Mouse (Mus musculus) macrophage (primary cell): Measurements from ENCODE around the gene Frs3. TPM values are rescaled to one million over a fixed set of nuclear protein-coding genes. Genes with fewer than 3 reads are reported as not detected.

Experiments
- H3K27ac ChIP-seq: fragments of 350-480 bp; formaldehyde crosslinking; 2 replicates; pipeline ENCODE4 v1.9.0; 2021
- H3K36me3 ChIP-seq: fragments of 350-480 bp; formaldehyde crosslinking; 2 replicates; pipeline ENCODE4 v1.9.0; 2021; ENCODE audit errors: inconsistent target
- H3K4me3 ChIP-seq: fragments of 350-480 bp; formaldehyde crosslinking; 2 replicates; pipeline ENCODE4 v1.9.0; 2021; ENCODE audit errors: inconsistent target
- H3K79me2 ChIP-seq: fragments of 350-480 bp; formaldehyde crosslinking; 2 replicates; pipeline ENCODE4 v1.9.0; 2021; ENCODE audit errors: inconsistent target
- WGBS: methylation state at CpG from one replicate; pipeline ENCODE4 v1.1.7; 2026; ENCODE audit warnings: inconsistent platforms; ENCODE audit not compliant: missing documents; 5-methylcytosine and 5-hydroxymethylcytosine counted together
- polyA plus RNA-seq: library from polyadenylated mRNA; stranded (reverse); fragments of 250-400 nt; gene quantifications from 3 replicates; pipeline ENCODE4 v1.2.4, GENCODE M21; 2018; ENCODE audit warnings: inconsistent platforms

The Frs3 gene
- polyA plus RNA-seq, 1 experiment from 2014 or later: 0.65 TPM

DNA sequence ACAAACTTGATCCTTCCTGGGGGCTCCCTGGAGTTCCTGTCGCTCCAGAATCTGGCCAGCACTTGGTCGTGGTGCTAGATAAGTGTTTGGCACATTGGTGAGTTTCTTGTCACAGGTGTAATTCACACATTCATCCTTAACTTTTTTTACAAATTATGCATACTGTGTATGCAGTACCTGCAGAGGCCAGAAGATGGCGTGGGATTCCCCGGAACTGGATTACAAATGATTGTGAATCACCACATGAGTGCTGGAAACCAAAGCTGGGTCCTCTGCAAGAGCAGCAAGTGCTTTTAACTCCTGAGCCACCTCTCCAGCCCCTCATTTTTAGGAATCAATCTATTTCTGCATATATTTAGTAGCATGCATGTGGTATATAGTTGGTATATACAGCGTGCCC, 63.0 kb downstream of the Frs3 start:
- Histone ChIP-seq H3K79me2 (peaks cover 95% of the 10 kb centered on the region), H3K27ac (no peak overlapping the region), H3K4me3 (no peak overlapping the region)

GRCm38 (mm10) chr17:47753130-47753775, 64.4 kb downstream of the Frs3 start:
- H3K27ac ChIP-seq: peak overlapping the region; percentile 89
- H3K4me3 ChIP-seq: no peak overlapping the region
- H3K79me2 ChIP-seq: peaks cover 95% of the 10 kb centered on the region
- WGBS: 95% methylated on average over 8 of the region's 8 CpGs
- peaks cover 17% of the 10 kb centered on the region for H3K36me3 ChIP-seq

More for the DNA sequence above, 63.0 kb downstream of the Frs3 start:
- WGBS: 99% methylated on average over 5 of the region's 5 CpGs
- H3K36me3 ChIP-seq: peaks cover 20% of the 10 kb centered on the region

Other genes with a start within 250 kb of the Frs3 start
- 8.5 to 16.9 TPM (median 13.1 TPM) in 3 replicates for gene Taf8, start 186.7 kb upstream of the Frs3 start, polyA plus RNA-seq
- 18.7 to 28.7 TPM (median 28.1 TPM) in 3 replicates for gene Ccnd3, start 184.0 kb upstream of the Frs3 start, polyA plus RNA-seq
- gene Bysl, start 77.5 kb upstream of the Frs3 start, polyA plus RNA-seq: 4.6 to 14.0 TPM (median 5.4 TPM) in 3 replicates
- gene Med20, start 77.4 kb upstream of the Frs3 start, polyA plus RNA-seq: 12.7 to 20.9 TPM (median 20.4 TPM) in 3 replicates
- gene Gm20517, start 77.4 kb upstream of the Frs3 start, polyA plus RNA-seq: 1.4 to 3.8 TPM (median 1.4 TPM) in 3 replicates
- gene Usp49, start 58.3 kb upstream of the Frs3 start, polyA plus RNA-seq: 2.3 to 3.1 TPM (median 2.7 TPM) in 3 replicates
- 192 to 228 TPM (median 203 TPM) in 3 replicates for gene Tomm6, start 644 bp upstream of the Frs3 start, polyA plus RNA-seq
- gene Gm21981, start 5.4 kb downstream of the Frs3 start, polyA plus RNA-seq: 0.23 to 0.79 TPM (median 0.74 TPM) in 3 replicates
- gene Prickle4, start 5.7 kb downstream of the Frs3 start, polyA plus RNA-seq: 0.76 to 1.3 TPM in 2 of 3 replicates, not detected in the other
- gene Pgc, start 37.8 kb downstream of the Frs3 start, polyA plus RNA-seq: not detected in 3 replicates
- 15.5 to 41.8 TPM (median 22.8 TPM) in 3 replicates for gene Tfeb, start 48.0 kb downstream of the Frs3 start, polyA plus RNA-seq
- gene Mdfi, start 145.7 kb downstream of the Frs3 start, polyA plus RNA-seq: 0.22 to 0.40 TPM in 2 of 3 replicates, not detected in the other
- gene Foxp4, start 235.6 kb downstream of the Frs3 start, polyA plus RNA-seq: 4.3 to 5.2 TPM (median 4.9 TPM) in 3 replicates